Mouse (Mus musculus) megakaryocyte, adult 5-6 weeks (primary cell): ENCODE data around the gene AA792892. TPM values are rescaled to one million over a fixed set of nuclear protein-coding genes. Genes with fewer than 3 reads are reported as not detected.
"Not testable (repeated sequence)": the region's sequence is repeated elsewhere in the genome, so short reads cannot be mapped to it uniquely, and the experiment has no call there.

ENCODE experiments used
- ATAC-seq: 2 replicates; pipeline ENCODE4 v1.8.0; 2016; ENCODE audit warnings: mild to moderate bottlenecking, inconsistent platforms; ENCODE audit not compliant: poor library complexity, severe bottlenecking
- total RNA-seq, 2 experiments: library from RNA; stranded (forward) in 1 of 2; stranded (reverse) in 1 of 2; fragments of 153-499, 151-499 nt in 1 of 2; fragments of 221-1000, 200-1000 nt in 1 of 2; gene quantifications; 2 replicates each; pipeline versions ENCODE4 v1.2.3 to v1.2.4; 2015 to 2017

Gene AA792892
- total RNA-seq (2015) (not detected in 2 replicates), total RNA-seq (2017) (not detected in 2 replicates)

DNA sequence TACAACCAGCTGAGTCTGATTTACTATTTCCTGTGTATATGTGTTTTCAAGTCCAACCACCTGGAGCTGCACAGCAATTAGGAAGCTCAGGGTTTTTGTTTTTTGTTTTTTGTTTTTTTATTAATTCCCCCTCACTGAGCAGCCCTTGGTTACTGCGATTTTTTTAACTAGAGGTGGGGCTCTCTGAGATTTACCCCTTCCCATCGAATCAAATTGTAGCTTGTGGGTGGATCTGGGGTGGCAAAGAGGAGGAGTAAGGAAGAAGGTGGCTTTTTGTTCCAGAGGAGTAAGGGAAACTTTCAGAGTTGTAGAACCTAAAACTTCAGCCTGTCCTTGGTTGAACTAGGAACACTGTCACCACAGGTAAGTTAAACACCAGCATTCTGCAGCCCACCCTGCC, at the start of gene AA792892:
AA792892 (plus strand) TSS at position 301 of the 400 bp plus-strand sequence.
- ATAC-seq, result not testable (repeated sequence)

DNA sequence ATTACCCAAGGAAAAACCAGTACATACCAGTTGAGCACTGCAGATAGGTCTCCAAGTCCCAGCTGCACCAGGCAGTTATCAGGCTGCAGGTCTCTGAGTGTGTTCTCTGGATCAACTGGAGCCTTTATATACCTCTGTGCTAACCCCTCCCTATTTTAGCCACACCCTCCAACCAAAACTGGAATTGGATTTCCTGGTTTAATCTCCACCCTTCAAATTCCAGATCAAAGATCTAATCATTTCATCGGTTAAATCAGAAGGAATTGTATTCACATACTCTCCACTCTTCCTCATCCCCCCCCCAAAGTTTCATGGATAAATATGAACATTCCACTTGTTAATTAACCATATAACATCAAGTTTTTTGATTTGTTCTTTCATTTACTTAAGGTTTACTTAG, 32.9 kb upstream of the AA792892 start, which contains the start of gene A430089I19Rik:
A430089I19Rik (minus strand) TSS at position 101 of the 400 bp plus-strand sequence.
- not testable (repeated sequence) for ATAC-seq

DNA sequence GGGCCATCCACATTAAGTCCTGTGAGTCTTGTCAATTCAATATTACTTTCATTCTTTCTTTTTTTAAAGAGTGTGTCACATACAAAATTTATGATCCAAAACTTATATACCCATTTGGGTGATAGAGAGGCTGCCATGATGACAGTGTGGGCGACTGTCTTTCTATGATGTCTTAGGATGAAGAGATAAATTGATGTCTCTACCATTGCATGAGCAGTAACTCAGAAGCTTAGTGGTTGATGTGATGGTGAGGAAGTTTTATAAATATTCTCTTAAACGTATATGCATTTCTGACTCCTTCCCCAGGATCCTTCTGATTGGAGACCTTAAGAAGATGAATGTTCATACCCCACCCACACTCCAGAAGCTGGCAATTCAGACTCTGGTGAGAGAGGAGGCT, 25.4 kb upstream of the AA792892 start, which contains the start of gene Gm6502:
Gm6502 (plus strand) TSS at position 301 of the 400 bp plus-strand sequence.
- not testable (repeated sequence) for ATAC-seq

Other genes starting within 250 kb of the AA792892 start
- not detected in 2 replicates for gene Gm3106, start 121.7 kb upstream of the AA792892 start, total RNA-seq (2015)
- not detected in 2 replicates for gene Gm3106, start 121.7 kb upstream of the AA792892 start, total RNA-seq (2017)
- gene A430089I19Rik, start 33.0 kb upstream of the AA792892 start, total RNA-seq (2015), result not detected in 2 replicates
- not detected in 2 replicates for gene A430089I19Rik, start 33.0 kb upstream of the AA792892 start, total RNA-seq (2017)
- not detected in 2 replicates for gene Gm6502, start 25.3 kb upstream of the AA792892 start, total RNA-seq (2015)
- gene Gm6502, start 25.3 kb upstream of the AA792892 start, total RNA-seq (2017), result not detected in 2 replicates
- not detected in 2 replicates for gene Gm7682, start 106.0 kb downstream of the AA792892 start, total RNA-seq (2015)
- not detected in 2 replicates for gene Gm7682, start 106.0 kb downstream of the AA792892 start, total RNA-seq (2017)
- gene Gm3139, start 186.5 kb downstream of the AA792892 start, total RNA-seq (2015), result not detected in 2 replicates
- gene Gm3139, start 186.5 kb downstream of the AA792892 start, total RNA-seq (2017), result not detected in 2 replicates